Mouse (Mus musculus) intestine, postnatal 0 days (tissue): Measurements from ENCODE around the gene Actn2. TPM values are rescaled to one million over a fixed set of nuclear protein-coding genes. Genes with fewer than 3 reads are reported as not detected.
A peak's percentile ranks its signal among the peaks of the same experiment; 100 is the strongest.

ENCODE experiments used
- ATAC-seq: fragments of 200-750 bp; cut with Nextera tagmentation; 2 replicates; pipeline ENCODE4 v1.8.0; 2017; ENCODE audit warnings: mild to moderate bottlenecking, moderate TSS enrichment, moderate library complexity
- H3K27ac ChIP-seq: fragments of 300-500 bp; sonication (generic); 2 replicates; pipeline ENCODE4 v1.5.1; 2014; ENCODE audit warnings: mild to moderate bottlenecking, low read depth, low read length, moderate library complexity
- H3K27me3 ChIP-seq: fragments of 300-500 bp; sonication (generic); replicated peaks from 2 replicates; pipeline ENCODE4 v1.6.1; 2014; ENCODE audit warnings: low read length, mixed read lengths; ENCODE audit not compliant: control insufficient read depth, insufficient read depth
- H3K36me3 ChIP-seq: fragments of 300-500 bp; sonication (generic); 2 replicates; pipeline ENCODE4 v1.6.1; 2014; ENCODE audit warnings: mild to moderate bottlenecking, moderate library complexity; ENCODE audit not compliant: control insufficient read depth, insufficient read depth
- H3K4me1 ChIP-seq: fragments of 300-500 bp; sonication (generic); replicated peaks from 2 replicates; pipeline ENCODE4 v1.6.1; 2014; ENCODE audit warnings: antibody characterized with exemption, low read length, mixed read lengths; ENCODE audit not compliant: control insufficient read depth, insufficient read depth
- H3K4me2 ChIP-seq: fragments of 300-500 bp; sonication (generic); replicated peaks from 2 replicates; pipeline ENCODE4 v1.6.1; 2014; ENCODE audit warnings: low read depth, mild to moderate bottlenecking, moderate library complexity
- H3K4me3 ChIP-seq: fragments of 300-500 bp; sonication (generic); 2 replicates; pipeline ENCODE4 v1.5.1; 2014; ENCODE audit warnings: low read depth, low read length
- H3K9ac ChIP-seq: fragments of 300-500 bp; sonication (generic); 2 replicates; pipeline ENCODE4 v1.6.1; 2014; ENCODE audit warnings: mild to moderate bottlenecking, low read depth, low read length
- H3K9me3 ChIP-seq: fragments of 300-500 bp; sonication (generic); 2 replicates; pipeline ENCODE4 v1.6.1; 2016; ENCODE audit warnings: mixed run types; ENCODE audit not compliant: control insufficient read depth
- CTCF ChIP-seq: sonication (generic); IDR thresholded peaks from 2 replicates; pipeline ENCODE4 v1.5.1; 2016; ENCODE audit warnings: low read depth, mild to moderate bottlenecking, control low read depth, antibody characterized with exemption, moderate library complexity
- WGBS: fragments of 180-500 bp; shearing (Covaris S2); extraction: QIAGEN DNeasy Blood & Tissue Kit; methylation state at CpG from one replicate; pipeline ENCODE4 v1.1.7; 2014; 5-methylcytosine and 5-hydroxymethylcytosine counted together
- polyA plus RNA-seq: library from polyadenylated mRNA; unstranded; fragments of >200 nt; fragmentation: Nextera tagmentation; extraction: Ambion mirVana; gene quantifications from 2 replicates; pipeline ENCODE4 v1.2.1, GENCODE M21; 2015

Gene Actn2
- polyA plus RNA-seq, 1 experiment from 2014 or later: 1.2 TPM

DNA sequence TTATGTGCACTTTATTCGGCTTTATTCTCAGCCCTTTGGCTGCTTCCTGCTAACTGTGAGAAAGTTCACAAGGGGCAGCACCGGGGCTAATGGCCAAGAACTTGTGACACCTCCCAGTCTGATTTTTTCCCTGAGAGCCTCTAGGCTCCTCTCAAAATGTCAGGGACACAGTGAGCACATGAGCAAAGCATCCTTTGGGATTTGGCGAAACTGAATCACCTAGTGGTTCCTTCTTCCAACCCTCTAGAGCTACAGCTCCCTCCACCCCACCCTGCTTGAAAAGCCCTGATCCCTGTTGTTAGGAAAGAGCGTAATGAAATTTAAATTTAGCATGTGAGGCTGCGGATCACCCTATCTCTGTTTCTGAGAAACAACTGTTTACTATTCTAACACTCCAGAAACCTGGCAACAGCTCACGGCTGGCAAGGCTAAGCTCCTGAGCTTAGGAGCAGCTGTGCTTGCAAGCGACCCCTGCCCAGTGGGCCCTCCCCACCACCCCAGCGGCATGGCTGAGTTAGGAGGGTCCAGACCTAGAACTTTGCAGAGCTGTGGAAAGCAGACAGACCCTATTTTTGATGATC lies 28.6 kb upstream of the Actn2 start:
- Histone ChIP-seq H3K9ac (no peak overlapping the region), H3K36me3 (no peaks in the 10 kb centered on the region), H3K9me3 (no peaks in the 10 kb centered on the region), H3K4me2 (peak overlapping the region; percentile 32; the same call in 1 of the 2 replicates), H3K4me1 (no peaks in the 10 kb centered on the region), H3K27me3 (no peaks in the 10 kb centered on the region), H3K4me3 (no peak overlapping the region), H3K27ac (no peak overlapping the region)
- no peak for TF ChIP-seq CTCF
- no peak for ATAC-seq
- 37% methylated on average over 8 of the region's 8 CpGs for WGBS

DNA sequence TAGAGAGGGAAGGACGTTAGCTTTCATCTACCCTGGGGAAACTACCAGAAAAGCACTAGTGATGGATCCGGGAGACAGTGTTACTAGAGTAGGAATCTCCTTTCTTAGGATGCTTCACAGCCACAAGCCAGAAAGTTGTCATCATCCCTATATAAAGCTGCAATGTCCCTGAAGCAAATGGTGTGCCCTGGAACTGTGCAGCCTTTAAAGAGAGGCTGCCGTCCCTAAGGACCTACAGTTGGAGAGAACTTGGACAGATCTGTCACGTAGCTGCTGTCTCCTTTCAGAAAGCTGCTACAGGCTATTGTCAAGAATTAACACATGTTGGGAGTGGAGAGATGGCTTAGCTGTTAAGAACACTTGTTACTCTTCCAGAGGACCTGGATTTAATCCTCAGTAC lies 20.9 kb upstream of the Actn2 start:
- Histone ChIP-seq H3K9me3 (no peaks in the 10 kb centered on the region), H3K9ac (no peak overlapping the region), H3K4me3 (no peak overlapping the region), H3K27ac (no peak overlapping the region), H3K4me1 (no peaks in the 10 kb centered on the region), H3K27me3 (no peaks in the 10 kb centered on the region), H3K36me3 (no peaks in the 10 kb centered on the region), H3K4me2 (no peak overlapping the region)
- 73% methylated on average over 4 of the region's 4 CpGs for WGBS
- TF ChIP-seq CTCF: no peak
- ATAC-seq: no peak

DNA sequence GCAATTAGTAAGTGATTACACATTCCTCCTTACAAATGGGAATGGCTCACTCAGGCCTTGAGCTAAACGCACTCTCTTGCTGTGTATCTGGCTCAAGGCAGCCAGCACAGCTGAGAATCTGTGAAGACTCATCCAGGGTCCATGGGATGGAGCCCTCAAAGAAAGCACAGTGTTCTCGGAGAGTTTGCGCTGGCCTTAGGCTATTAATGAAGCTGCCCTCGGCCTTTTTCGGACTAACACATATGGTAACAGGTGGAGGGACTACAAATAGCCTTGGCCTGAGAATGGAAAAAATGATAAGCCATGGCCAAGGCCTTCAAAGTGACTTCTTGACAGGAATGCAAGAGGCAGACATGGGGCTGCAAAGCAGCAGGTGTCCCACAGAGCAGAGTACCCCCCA lies 17.0 kb upstream of the Actn2 start:
- Histone ChIP-seq H3K4me1 (no peaks in the 10 kb centered on the region), H3K4me2 (no peak overlapping the region), H3K27ac (no peak overlapping the region), H3K36me3 (no peaks in the 10 kb centered on the region), H3K4me3 (no peak overlapping the region), H3K9ac (no peak overlapping the region), H3K9me3 (no peaks in the 10 kb centered on the region), H3K27me3 (no peaks in the 10 kb centered on the region)
- WGBS: 83% methylated on average over 5 of the region's 5 CpGs
- TF ChIP-seq CTCF: no peak
- no peak for ATAC-seq

DNA sequence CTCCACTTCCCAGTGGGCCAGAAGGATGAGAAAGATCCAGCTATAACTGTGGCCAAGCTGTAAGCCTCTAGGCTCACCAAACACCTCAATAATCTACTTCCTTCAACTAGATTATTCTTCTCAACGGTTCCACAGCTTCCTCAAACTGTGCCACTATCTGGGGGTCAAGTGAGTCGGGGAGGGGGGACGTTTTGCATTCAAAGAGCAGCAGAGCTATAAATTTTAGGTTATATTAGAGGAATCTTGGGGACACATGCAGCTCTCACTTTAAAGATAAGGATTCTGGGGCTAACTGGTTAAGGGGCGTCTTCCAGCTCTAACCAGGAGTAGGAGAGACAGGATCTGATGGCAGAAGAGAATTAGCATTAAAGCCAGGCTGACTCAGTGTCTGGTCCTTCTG lies 15.6 kb upstream of the Actn2 start:
- Histone ChIP-seq H3K4me2 (no peak overlapping the region), H3K9ac (no peak overlapping the region), H3K36me3 (no peaks in the 10 kb centered on the region), H3K27me3 (no peaks in the 10 kb centered on the region), H3K4me3 (no peak overlapping the region), H3K9me3 (no peaks in the 10 kb centered on the region), H3K27ac (no peak overlapping the region), H3K4me1 (no peaks in the 10 kb centered on the region)
- WGBS: 63% methylated on average over 4 of the region's 4 CpGs
- ATAC-seq: no peak
- no peak for TF ChIP-seq CTCF

DNA sequence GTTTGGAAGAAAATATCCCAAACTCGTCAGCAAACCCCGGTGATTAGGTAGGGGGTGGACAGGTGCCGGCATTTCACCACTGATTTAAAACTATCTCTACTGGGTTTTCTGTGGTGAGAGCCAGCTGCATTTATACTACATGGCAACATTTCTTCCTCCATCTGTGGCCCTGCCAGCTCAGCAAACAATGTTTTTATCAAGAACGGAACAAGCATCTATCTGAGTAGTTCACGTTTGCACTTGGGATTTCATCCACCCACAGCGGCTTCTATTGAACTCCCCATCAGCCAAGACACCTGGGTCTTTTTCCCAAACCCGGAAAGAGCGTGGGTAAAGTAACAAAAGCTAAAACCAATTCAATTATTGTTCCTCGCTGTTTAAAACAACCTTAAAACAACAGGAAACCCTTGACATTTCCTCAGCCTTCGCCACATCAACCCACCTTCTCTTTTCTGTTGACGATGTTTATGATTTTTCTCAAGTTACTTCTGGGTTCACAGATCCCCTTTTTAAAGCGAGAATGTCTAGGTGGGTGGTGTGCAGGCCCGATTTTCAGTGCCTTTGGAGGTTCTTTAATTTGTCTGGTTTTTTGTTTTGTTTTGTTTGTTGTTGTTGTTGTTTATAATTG lies 8.8 kb upstream of the Actn2 start:
- H3K9ac ChIP-seq: no peak overlapping the region

DNA sequence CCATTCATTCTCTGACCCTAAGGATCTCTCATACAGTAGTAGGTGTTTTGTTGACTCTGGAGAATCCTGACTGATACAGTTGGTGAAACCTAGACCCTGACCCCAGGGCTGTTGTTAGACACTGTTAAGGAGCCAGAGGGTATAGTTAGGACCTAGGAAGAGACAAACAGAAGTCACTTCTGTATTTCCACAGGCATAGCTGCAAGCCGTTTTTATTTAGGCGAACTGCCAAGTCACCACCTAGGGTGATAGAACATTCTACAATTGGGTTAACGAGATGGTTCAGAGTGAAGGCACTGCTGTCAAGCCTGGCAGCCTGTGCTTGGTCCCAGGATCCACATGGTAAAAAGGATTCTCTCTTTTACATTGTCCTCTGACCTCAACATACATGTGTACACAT lies 6.3 kb upstream of the Actn2 start:
- Histone ChIP-seq H3K9me3 (no peaks in the 10 kb centered on the region), H3K4me1 (no peaks in the 10 kb centered on the region), H3K4me2 (no peak overlapping the region), H3K9ac (no peak overlapping the region), H3K4me3 (no peak overlapping the region), H3K27ac (no peak overlapping the region), H3K36me3 (no peaks in the 10 kb centered on the region), H3K27me3 (no peaks in the 10 kb centered on the region)
- ATAC-seq: no peak
- TF ChIP-seq CTCF: no peak
- WGBS: 80% methylated on average over 3 of the region's 3 CpGs

More for the DNA sequence above, 8.8 kb upstream of the Actn2 start:
- no peak for TF ChIP-seq CTCF
- Histone ChIP-seq H3K27ac (no peak overlapping the region), H3K27me3 (no peaks in the 10 kb centered on the region), H3K4me1 (no peaks in the 10 kb centered on the region), H3K36me3 (no peaks in the 10 kb centered on the region), H3K4me3 (no peak overlapping the region), H3K9me3 (no peaks in the 10 kb centered on the region), H3K4me2 (no peak overlapping the region)
- WGBS: 67% methylated on average over 13 of the region's 13 CpGs
- ATAC-seq: no peak

DNA sequence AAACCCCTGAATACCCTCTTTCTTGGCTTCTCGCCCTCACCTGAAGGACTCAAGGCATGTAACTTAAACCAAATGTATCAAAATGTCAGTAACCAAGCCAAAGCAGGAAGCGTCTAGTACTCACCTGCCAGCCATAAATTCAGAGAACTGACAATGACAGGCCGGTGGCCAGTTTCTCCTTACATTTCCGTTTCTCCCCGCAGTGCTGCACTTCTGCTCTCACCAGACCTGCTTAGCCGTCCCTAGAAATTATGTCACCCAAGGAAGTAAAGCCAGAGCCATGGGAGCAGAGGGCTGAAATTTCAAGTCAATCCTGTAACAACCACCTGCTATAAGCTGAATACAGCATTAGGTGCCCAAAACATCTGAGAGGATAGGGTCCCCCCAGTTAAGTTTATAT lies 887 bp upstream of the Actn2 start:
- ATAC-seq: no peak
- WGBS: 33% methylated on average over 6 of the region's 6 CpGs
- Histone ChIP-seq H3K27me3 (no peaks in the 10 kb centered on the region), H3K27ac (no peak overlapping the region), H3K4me1 (0 out of 2 replicates have a peak, but pooled peaks cover 2% of the 10 kb centered on the region), H3K36me3 (no peaks in the 10 kb centered on the region), H3K9ac (no peak overlapping the region), H3K4me3 (no peak overlapping the region), H3K9me3 (no peaks in the 10 kb centered on the region), H3K4me2 (no peak overlapping the region)
- no peak for TF ChIP-seq CTCF
